Mouse (Mus musculus): ENCODE measurements around the gene Ttll11.

DNA sequence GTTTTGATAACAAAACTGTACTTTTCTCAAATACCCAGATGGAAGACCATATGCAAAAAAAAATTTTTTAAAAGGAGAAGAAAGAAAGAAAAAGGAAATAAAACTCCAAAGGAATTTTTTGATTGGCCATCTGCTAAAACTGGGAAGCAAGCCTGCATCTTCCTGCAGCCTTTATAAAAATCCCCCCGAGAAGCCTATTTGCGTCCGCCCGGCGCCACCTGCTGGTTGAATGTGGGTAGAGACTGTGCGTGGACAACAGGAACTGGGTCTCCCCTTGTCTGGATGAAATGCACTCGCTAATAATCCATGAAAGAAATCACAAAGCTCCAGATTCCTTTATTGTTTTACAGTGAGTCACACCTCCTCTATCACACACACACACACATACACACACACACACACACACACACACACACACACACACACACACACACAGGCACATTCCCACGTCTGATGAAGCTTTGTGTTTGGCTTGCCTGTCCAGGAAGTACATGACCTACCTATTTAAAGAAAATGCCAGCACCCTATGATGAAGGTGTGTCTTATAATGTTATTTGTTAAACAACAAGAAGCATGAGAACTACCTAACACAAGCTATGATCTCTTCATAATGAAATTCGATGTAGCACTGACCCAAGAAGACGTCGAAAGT lies 49.1 kb downstream of the Ttll11 start:
- TF ChIP-seq CTCF (IDR thresholded peaks at IDR 0.05; ENCODE audit: low read depth) (peak; percentile 86), EP300 (IDR thresholded peaks at IDR 0.05; ENCODE audit: low read depth) (no peak)
